Mouse (Mus musculus) stomach, postnatal 0 days (tissue): ENCODE data around the gene Wdr66. TPM values are rescaled to one million over a fixed set of nuclear protein-coding genes. Genes with fewer than 3 reads are reported as not detected.

Source experiments
- ATAC-seq: fragments of 200-750 bp; cut with Nextera tagmentation; 2 replicates; pipeline ENCODE4 v1.8.0; 2017; ENCODE audit not compliant: low FRiP score, low TSS enrichment
- DNase-seq: peaks from one replicate; pipeline ENCODE4 v3.0.0-alpha.2; 2016; ENCODE audit warnings: low spot score
- H3K27ac ChIP-seq: fragments of 300-500 bp; sonication (generic); replicated peaks from 2 replicates; pipeline ENCODE4 v1.5.1; 2014; ENCODE audit warnings: mild to moderate bottlenecking, control low read depth
- H3K27me3 ChIP-seq: fragments of 300-500 bp; sonication (generic); 2 replicates; pipeline ENCODE4 v1.6.1; 2014; ENCODE audit warnings: low read length; ENCODE audit not compliant: control insufficient read depth, insufficient read depth
- H3K36me3 ChIP-seq: fragments of 300-500 bp; sonication (generic); 2 replicates; pipeline ENCODE4 v1.6.1; 2014; ENCODE audit warnings: low read length, mixed read lengths; ENCODE audit not compliant: control insufficient read depth, insufficient read depth
- H3K4me1 ChIP-seq: fragments of 300-500 bp; sonication (generic); replicated peaks from 2 replicates; pipeline ENCODE4 v1.6.1; 2014; ENCODE audit warnings: antibody characterized with exemption; ENCODE audit not compliant: control insufficient read depth, insufficient read depth
- H3K4me2 ChIP-seq: fragments of 300-500 bp; sonication (generic); replicated peaks from 2 replicates; pipeline ENCODE4 v1.6.1; 2014; ENCODE audit warnings: low read depth, mild to moderate bottlenecking, control low read depth, moderate library complexity
- H3K4me3 ChIP-seq: fragments of 300-500 bp; sonication (generic); 2 replicates; pipeline ENCODE4 v1.5.1; 2014; ENCODE audit warnings: low read depth, low read length, control low read depth
- H3K9ac ChIP-seq: fragments of 300-500 bp; sonication (generic); 2 replicates; pipeline ENCODE4 v1.6.1; 2014; ENCODE audit warnings: mild to moderate bottlenecking, low read length, control low read depth, mixed read lengths
- H3K9me3 ChIP-seq: fragments of 300-500 bp; sonication (generic); 2 replicates; pipeline ENCODE4 v1.6.1; 2016; ENCODE audit warnings: low read length; ENCODE audit not compliant: control insufficient read depth
- CTCF ChIP-seq: IDR thresholded peaks from 2 replicates; pipeline ENCODE4 v1.5.1; 2016; ENCODE audit warnings: antibody characterized with exemption, low read depth, mild to moderate bottlenecking, moderate library complexity
- EP300 ChIP-seq: optimal IDR thresholded peaks from 2 replicates; pipeline ENCODE3; 2016; ENCODE audit warnings: antibody characterized with exemption
- WGBS: fragments of 180-500 bp; shearing (Covaris S2); extraction: QIAGEN DNeasy Blood & Tissue Kit; methylation state at CpG from one replicate; pipeline ENCODE4 v1.1.7; 2014; 5-methylcytosine and 5-hydroxymethylcytosine counted together
- polyA plus RNA-seq: library from polyadenylated mRNA; unstranded; fragments of >200 nt; fragmentation: Nextera tagmentation; extraction: Ambion mirVana; gene quantifications from 2 replicates; pipeline ENCODE4 v1.2.1, GENCODE M21; 2015

The Wdr66 gene
- polyA plus RNA-seq, 1 experiment from 2014 or later, result 0.30 TPM

DNA sequence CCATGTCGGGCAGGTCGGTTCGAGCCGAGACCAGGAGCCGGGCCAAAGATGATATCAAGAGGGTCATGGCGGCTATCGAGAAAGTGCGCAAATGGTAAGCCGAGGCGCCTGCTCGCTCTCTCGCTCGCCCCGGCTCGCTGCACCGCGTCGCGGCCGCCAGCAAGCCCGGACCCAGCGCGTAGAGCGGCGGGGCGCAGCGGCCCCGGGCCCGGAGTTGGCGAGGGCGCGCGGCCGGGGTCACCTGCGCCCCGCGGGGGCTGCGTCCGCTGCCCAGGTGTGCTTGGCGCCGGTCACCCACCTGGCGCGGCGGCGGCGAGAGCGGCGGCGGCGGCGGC, 92.7 kb downstream of the Wdr66 start:
- peak overlapping the region; percentile 93 for H3K4me2 ChIP-seq
- H3K4me1 ChIP-seq, result 0 out of 2 replicates have a peak, but pooled peaks cover 2% of the 10 kb centered on the region
- peak; percentile 17; the same call in 1 of the 2 replicates for ATAC-seq
- no peaks in the 10 kb centered on the region for H3K36me3 ChIP-seq
- peak overlapping the region; percentile 87 for H3K9ac ChIP-seq
- peak overlapping the region; percentile 96 for H3K27ac ChIP-seq
- no peaks in the 10 kb centered on the region for H3K9me3 ChIP-seq
- TF ChIP-seq CTCF (no peak), EP300 (no peak)
- DNase-seq, result no peak
- no peaks in the 10 kb centered on the region for H3K27me3 ChIP-seq
- WGBS, result 0% methylated on average over 37 of the region's 51 CpGs
- peak overlapping the region; percentile 88 for H3K4me3 ChIP-seq

- no peaks in the 10 kb centered on the region for H3K36me3 ChIP-seq
- H3K27me3 ChIP-seq, result no peaks in the 10 kb centered on the region
- peak overlapping the region; percentile 93 for H3K4me2 ChIP-seq
- H3K4me3 ChIP-seq, result peak overlapping the region; percentile 88
- H3K9me3 ChIP-seq, result no peaks in the 10 kb centered on the region
- under 1% methylated on average over 61 of the region's 87 CpGs for WGBS
- H3K9ac ChIP-seq, result peak overlapping the region; percentile 87
- DNase-seq, result peak; percentile 73
- H3K27ac ChIP-seq, result peak overlapping the region; percentile 96
- TF ChIP-seq CTCF (no peak), EP300 (no peak)
- H3K4me1 ChIP-seq, result 0 out of 2 replicates have a peak, but pooled peaks cover 2% of the 10 kb centered on the region
- ATAC-seq, result peak; percentile 27
Measured at GRCm38 (mm10) chr5:123344963-123345852, 93.3 kb downstream of the Wdr66 start.

- peak overlapping the region; percentile 88 for H3K4me3 ChIP-seq
- H3K9ac ChIP-seq, result peak overlapping the region; percentile 87
- H3K27ac ChIP-seq, result peak overlapping the region; percentile 96
- H3K4me1 ChIP-seq, result 0 out of 2 replicates have a peak, but pooled peaks cover 2% of the 10 kb centered on the region
- H3K9me3 ChIP-seq, result no peaks in the 10 kb centered on the region
- H3K4me2 ChIP-seq, result peak overlapping the region; percentile 93
- H3K36me3 ChIP-seq, result no peaks in the 10 kb centered on the region
- peak; percentile 81 for DNase-seq
- H3K27me3 ChIP-seq, result no peaks in the 10 kb centered on the region
- TF ChIP-seq CTCF (no peak), EP300 (peak; percentile 56)
- ATAC-seq, result peak; percentile 41
- WGBS, result 3% methylated on average over 22 of the region's 22 CpGs
Measured at GRCm38 (mm10) chr5:123345853-123346654, 94.2 kb downstream of the Wdr66 start.

DNA sequence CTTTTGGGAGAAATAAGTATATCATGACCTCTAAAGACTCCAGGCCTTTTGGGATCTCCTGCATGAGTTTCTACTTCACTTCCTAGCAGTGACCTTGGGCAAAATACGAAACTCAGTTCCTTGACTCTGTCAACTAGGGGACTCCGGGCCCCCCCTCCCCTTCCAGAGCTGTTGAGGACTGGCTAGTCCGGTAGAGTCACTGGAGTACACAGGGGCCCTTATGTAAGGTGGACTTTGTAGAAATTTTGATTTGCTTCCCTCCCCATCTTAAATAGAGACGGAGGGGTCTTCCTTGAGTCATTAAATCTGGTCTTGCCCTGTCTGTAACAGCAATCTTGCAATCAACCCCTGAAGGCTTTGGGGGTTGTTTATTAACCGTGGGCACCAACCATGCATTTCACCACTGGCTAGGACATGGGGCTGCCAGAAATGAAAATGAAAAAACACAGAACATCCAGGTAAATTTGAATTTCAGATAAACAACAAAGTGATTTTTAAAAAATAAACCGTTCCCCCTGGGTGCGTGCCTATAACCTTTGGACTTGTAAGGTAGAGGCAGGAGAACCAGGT, 94.9 kb downstream of the Wdr66 start:
- peak overlapping the region; percentile 87 for H3K9ac ChIP-seq
- H3K36me3 ChIP-seq, result no peaks in the 10 kb centered on the region
- no peaks in the 10 kb centered on the region for H3K9me3 ChIP-seq
- ATAC-seq, result no peak
- 61% methylated on average over 7 of the region's 7 CpGs for whole genome bisulfite sequencing
- peak overlapping the region; percentile 88 for H3K4me3 ChIP-seq
- TF ChIP-seq EP300 (no peak), CTCF (no peak)
- H3K4me1 ChIP-seq, result 0 out of 2 replicates have a peak, but pooled peaks cover 2% of the 10 kb centered on the region
- H3K27me3 ChIP-seq, result no peaks in the 10 kb centered on the region
- peak overlapping the region; percentile 93 for H3K4me2 ChIP-seq
- DNase-seq, result no peak
- H3K27ac ChIP-seq, result peak overlapping the region; percentile 90

GRCm38 (mm10) chr5:123347985-123348384, 96.1 kb downstream of the Wdr66 start:
- Histone ChIP-seq H3K27me3 (no peaks in the 10 kb centered on the region), H3K4me1 (0 out of 2 replicates have a peak, but pooled peaks cover 2% of the 10 kb centered on the region), H3K4me3 (no peak overlapping the region), H3K9ac (no peak overlapping the region), H3K27ac (no peak overlapping the region), H3K4me2 (no peak overlapping the region), H3K36me3 (no peaks in the 10 kb centered on the region), H3K9me3 (no peaks in the 10 kb centered on the region)
- no peak for TF ChIP-seq CTCF
- TF ChIP-seq EP300, result no peak
- WGBS, result 91% methylated on average over 2 of the region's 2 CpGs
- ATAC-seq (no peak), DNase-seq (no peak)
